In genomic region chr14:105505261-105505660, GRCm38 (mm10) we compare ENCODE assay signal across 32 mouse cellular contexts.
DNase-seq lines count a peak whose midpoint lies in the region; ATAC-seq and TF ChIP-seq lines count a peak whose summit lies in the region.
"Had no signal": no experiment of that assay in that cellular context is flagged by ENCODE, and none has a peak within 500 bp of the region (broad histone marks: within the 10 kb centered on the region; RNA-seq: fewer than 3 reads in every experiment).

No protein-coding gene starts in this region.

- H3K9me3 ChIP-seq in embryonic facial prominence, embryonic 10.5 days: no peaks in the 10 kb centered on the region
- H3K9me3 ChIP-seq: embryonic facial prominence, embryonic 15.5 days; heart, embryonic 13.5 days; hindbrain, embryonic 10.5 days; hindbrain, embryonic 15.5 days; limb, embryonic 15.5 days; liver, embryonic 13.5 days; neural tube, embryonic 15.5 days; stomach, embryonic 15.5 days had no signal

- TF ChIP-seq POLR2A in kidney, adult 2 months (IDR thresholded peaks at IDR 0.05; ENCODE audit: low read depth, low read length): no peak

- H3K27me3 ChIP-seq in kidney, adult 2 months (replicated peaks; ENCODE audit: control insufficient read depth, insufficient read depth, low read length): no peaks in the 10 kb centered on the region
- peaks cover 30% of the 10 kb centered on the region for H3K27me3 ChIP-seq in embryonic facial prominence, embryonic 10.5 days (replicated peaks; ENCODE audit: low read depth, poor library complexity, severe bottlenecking)
- H3K27me3 ChIP-seq: embryonic facial prominence, embryonic 15.5 days; hindbrain, embryonic 15.5 days; limb, embryonic 15.5 days; liver, embryonic 13.5 days; stomach, embryonic 15.5 days had no signal

- WGBS in kidney, adult 2 months: 69% methylated on average over 4 of the region's 4 CpGs
- WGBS in embryonic facial prominence, embryonic 10.5 days: 56% methylated on average over 4 of the region's 4 CpGs

- ATAC-seq in activated CD4-positive, CD25-positive, alpha-beta regulatory T cell, adult 4 months: no peak
- ATAC-seq: forebrain, embryonic 14.5 days had no signal

- no peaks in the 10 kb centered on the region for H3K36me3 ChIP-seq in kidney, adult 2 months (ENCODE audit: control insufficient read depth, insufficient read depth, low read length)
- no peaks in the 10 kb centered on the region for H3K36me3 ChIP-seq in embryonic facial prominence, embryonic 10.5 days (replicated peaks)
- H3K36me3 ChIP-seq: embryonic facial prominence, embryonic 15.5 days; G1E; heart, embryonic 13.5 days; hindbrain, embryonic 10.5 days; hindbrain, embryonic 15.5 days; limb, embryonic 15.5 days; liver, embryonic 13.5 days; neural tube, embryonic 15.5 days; stomach, embryonic 15.5 days had no signal

- no peak for TF ChIP-seq CTCF in kidney, adult 2 months (conservative IDR thresholded peaks at IDR 0.05; ENCODE audit: insufficient read depth, insufficient read length, low read depth, low read length)

- no peaks in the 10 kb centered on the region; the same call in 1 of the 2 replicates for H3K4me1 ChIP-seq in kidney, adult 2 months (ENCODE audit: control insufficient read depth, insufficient read depth, low read length)
- H3K4me1 ChIP-seq in embryonic facial prominence, embryonic 10.5 days: peaks cover 44% of the 10 kb centered on the region
- H3K4me1 ChIP-seq: liver, embryonic 13.5 days had no signal

- peak; percentile 33 for DNase-seq in embryo, embryonic 10 days (ENCODE audit: low spot score)
- DNase-seq in embryo, embryonic 9.5 days (ENCODE audit: extremely low spot score): no peak
- no peak for DNase-seq in kidney, adult 2 months
- no peak for DNase-seq in kidney, adult 11 months
- peak; percentile 61 for DNase-seq in embryonic facial prominence, embryonic 10.5 days (ENCODE audit: low spot score)
- DNase-seq in adrenal gland, postnatal 4 days (ENCODE audit: low spot score in 2 of 2): no peak
- DNase-seq: adrenal gland, postnatal 10 days; cerebellum, adult 2 months; cerebellum, postnatal 14 days; gastrocnemius, postnatal 25 days; heart, postnatal 10 days; kidney, adult 8-10 months; kidney, postnatal 4 days; liver, embryonic 13.5 days; lung, adult 2 months; lung, postnatal 10 days; midbrain, embryonic 14.5 days; retina, postnatal 1 day; right cerebral cortex, postnatal 14 days; thymus, postnatal 14 days had no signal

- H3K27ac ChIP-seq in kidney, adult 2 months (ENCODE audit: insufficient read depth, low read depth, low read length): peak overlapping the region; percentile 69; the same call in 1 of the 2 replicates
- H3K27ac ChIP-seq in embryonic facial prominence, embryonic 10.5 days (replicated peaks): no peak overlapping the region
- H3K27ac ChIP-seq: embryonic facial prominence, embryonic 15.5 days; heart, embryonic 13.5 days; hindbrain, embryonic 10.5 days; hindbrain, embryonic 15.5 days; kidney, postnatal 0 days; limb, embryonic 15.5 days; liver, embryonic 13.5 days; macrophage; neural tube, embryonic 15.5 days; stomach, embryonic 15.5 days had no signal

- no peak overlapping the region for H3K4me3 ChIP-seq in kidney, adult 2 months (ENCODE audit: insufficient read depth, low read depth, low read length)
- H3K4me3 ChIP-seq in embryonic facial prominence, embryonic 10.5 days: no peak overlapping the region
- H3K4me3 ChIP-seq: embryonic facial prominence, embryonic 15.5 days; heart, embryonic 13.5 days; hindbrain, embryonic 10.5 days; hindbrain, embryonic 15.5 days; limb, embryonic 15.5 days; liver, embryonic 13.5 days; neural tube, embryonic 15.5 days; stomach, embryonic 15.5 days had no signal

Comparison
In these comparisons a context has a peak if more than half of its experiments do, and no peak if none do; other contexts are left out.
1. DNase-seq: peak in embryo, embryonic 10 days (single experiment) and embryonic facial prominence, embryonic 10.5 days (single experiment); none in embryo, embryonic 9.5 days (single experiment), kidney, adult 2 months (single experiment), kidney, adult 11 months (single experiment) and adrenal gland, postnatal 4 days (0 of 2).